Mouse (Mus musculus): ENCODE data around the gene Cwf19l2.
"Not testable (repeated sequence)": the region's sequence is repeated elsewhere in the genome, so short reads cannot be mapped to it uniquely, and the experiment has no call there.

Cwf19l2 gene

GRCm38 (mm10) chr9:3403251-3404208 lies at the start of gene Cwf19l2:
Cwf19l2 (plus strand) TSS chr9:3403592.
- peak; percentile 95 for DNase-seq

- DNase-seq, result not testable (repeated sequence)
Measured at GRCm38 (mm10) chr9:3376323-3376722, 27.1 kb upstream of the Cwf19l2 start.

- peak; percentile 21 for DNase-seq
Measured at GRCm38 (mm10) chr9:3404372-3404771, 980 bp downstream of the Cwf19l2 start.

- DNase-seq, result not testable (repeated sequence)
Measured at GRCm38 (mm10) chr9:3439555-3440300, 36.3 kb downstream of the Cwf19l2 start.

- no peak for DNase-seq
Measured at GRCm38 (mm10) chr9:3471897-3472296, 68.5 kb downstream of the Cwf19l2 start.

GRCm38 (mm10) chr9:3518645-3519044 lies 115.3 kb downstream of the Cwf19l2 start:
- no peak for DNase-seq

- DNase-seq, result no peak
Measured at GRCm38 (mm10) chr9:3519178-3519577, 115.8 kb downstream of the Cwf19l2 start.

- DNase-seq, result no peak
Measured at GRCm38 (mm10) chr9:3521031-3521430, 117.6 kb downstream of the Cwf19l2 start.
